Mouse (Mus musculus): ENCODE data around the gene Tmprss4. TPM values are rescaled to one million over a fixed set of nuclear protein-coding genes. Genes with fewer than 3 reads are reported as not detected.

Gene Tmprss4
- polyA plus RNA-seq, 2 experiments, result 2.3 to 5.0 TPM

- no peak overlapping the region for H3K27ac ChIP-seq (replicated peaks; ENCODE audit: low read depth, low read length)
- no peak overlapping the region for H3K9ac ChIP-seq (ENCODE audit: low read depth, low read length, severe bottlenecking)
- H3K36me3 ChIP-seq (ENCODE audit: control insufficient read depth, insufficient read depth, low read length), result no peaks in the 10 kb centered on the region
- ATAC-seq (ENCODE audit: low FRiP score, low read depth) (no peak), DNase-seq (ENCODE audit: low spot score) (no peak)
- H3K4me1 ChIP-seq (ENCODE audit: control insufficient read depth, insufficient read depth, low read length), result no peaks in the 10 kb centered on the region
- no peak for TF ChIP-seq POLR2A (IDR thresholded peaks at IDR 0.05; ENCODE audit: borderline replicate concordance, extremely low read depth, insufficient read depth, insufficient read length)
- no peak overlapping the region for H3K4me2 ChIP-seq (replicated peaks; ENCODE audit: low read depth, low read length, severe bottlenecking)
- no peaks in the 10 kb centered on the region for H3K9me3 ChIP-seq (ENCODE audit: control insufficient read depth, low read length)
- H3K27me3 ChIP-seq (ENCODE audit: control insufficient read depth, insufficient read depth, low read length), result no peaks in the 10 kb centered on the region
- no peak overlapping the region for H3K4me3 ChIP-seq (replicated peaks; ENCODE audit: low read length)
- WGBS, result 50% methylated on average over 1 of the region's 1 CpGs
Observed at GRCm38 (mm10) chr9:45150933-45151332, 53.0 kb downstream of the Tmprss4 start.

GRCm38 (mm10) chr9:45146267-45146597, 57.7 kb downstream of the Tmprss4 start:
- 0% methylated on average over 5 of the region's 5 CpGs for WGBS
- Histone ChIP-seq H3K36me3 (ENCODE audit: control insufficient read depth, insufficient read depth, low read length) (no peaks in the 10 kb centered on the region), H3K27me3 (ENCODE audit: control insufficient read depth, insufficient read depth, low read length) (no peaks in the 10 kb centered on the region; the same call in 1 of the 2 replicates), H3K9me3 (ENCODE audit: control insufficient read depth, low read length) (no peaks in the 10 kb centered on the region), H3K4me2 (replicated peaks; ENCODE audit: low read depth, low read length, severe bottlenecking) (peak overlapping the region; percentile 79), H3K27ac (replicated peaks; ENCODE audit: low read depth, low read length) (no peak overlapping the region), H3K4me1 (ENCODE audit: control insufficient read depth, insufficient read depth, low read length) (peaks cover 4% of the 10 kb centered on the region; the same call in 1 of the 2 replicates), H3K4me3 (replicated peaks; ENCODE audit: low read length) (peak overlapping the region; percentile 39), H3K9ac (ENCODE audit: low read depth, low read length, severe bottlenecking) (peak overlapping the region; percentile 38)
- no peak for TF ChIP-seq POLR2A (IDR thresholded peaks at IDR 0.05; ENCODE audit: borderline replicate concordance, extremely low read depth, insufficient read depth, insufficient read length)
- DNase-seq (ENCODE audit: low spot score) (peak; percentile 63), ATAC-seq (ENCODE audit: low FRiP score, low read depth) (peak; percentile 34)

DNA sequence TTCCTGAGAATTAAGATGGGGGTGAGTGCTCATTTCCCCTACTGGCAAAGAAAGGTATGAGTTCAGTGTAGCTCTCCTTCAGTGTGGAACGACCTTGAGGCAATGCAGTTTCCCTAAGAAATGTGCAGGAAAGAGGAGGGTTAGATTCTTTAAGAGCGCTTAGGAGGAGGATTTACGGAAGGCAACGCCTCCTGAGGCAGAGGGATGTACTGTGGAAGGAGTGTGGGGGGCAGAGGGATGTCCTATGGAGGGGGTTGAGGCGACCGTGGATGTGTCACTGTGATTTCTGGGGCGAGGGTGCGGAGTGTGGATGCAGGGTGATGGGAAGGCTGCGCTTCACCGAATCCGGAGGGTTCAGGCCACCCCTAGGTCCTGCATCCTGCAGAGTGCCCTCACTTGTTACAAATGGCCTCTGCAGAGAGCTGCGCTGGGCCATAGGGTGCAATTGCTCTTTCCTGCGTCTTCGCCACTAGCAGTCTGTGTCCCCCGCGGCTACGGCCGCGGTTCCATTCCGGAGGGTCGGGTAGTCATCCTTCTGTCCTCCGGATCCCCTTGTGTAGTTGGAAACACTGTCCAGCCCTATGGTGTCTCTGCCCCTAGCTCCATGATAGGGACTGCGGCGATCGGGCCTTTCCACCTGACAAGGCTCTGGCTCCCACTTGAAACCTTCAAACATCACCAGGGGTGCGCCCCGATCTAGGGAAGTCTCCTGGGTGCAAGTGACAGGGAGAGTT, 58.2 kb downstream of the Tmprss4 start:
- Histone ChIP-seq H3K4me1 (ENCODE audit: control insufficient read depth, insufficient read depth, low read length) (peaks cover 4% of the 10 kb centered on the region; the same call in 1 of the 2 replicates), H3K27ac (replicated peaks; ENCODE audit: low read depth, low read length) (no peak overlapping the region), H3K4me2 (replicated peaks; ENCODE audit: low read depth, low read length, severe bottlenecking) (peak overlapping the region; percentile 79), H3K9me3 (ENCODE audit: control insufficient read depth, low read length) (no peaks in the 10 kb centered on the region), H3K4me3 (replicated peaks; ENCODE audit: low read length) (peak overlapping the region; percentile 39), H3K27me3 (ENCODE audit: control insufficient read depth, insufficient read depth, low read length) (no peaks in the 10 kb centered on the region; the same call in 1 of the 2 replicates), H3K36me3 (ENCODE audit: control insufficient read depth, insufficient read depth, low read length) (no peaks in the 10 kb centered on the region), H3K9ac (ENCODE audit: low read depth, low read length, severe bottlenecking) (peak overlapping the region; percentile 38)
- no peak for TF ChIP-seq POLR2A (IDR thresholded peaks at IDR 0.05; ENCODE audit: borderline replicate concordance, extremely low read depth, insufficient read depth, insufficient read length)
- peak; percentile 19; the same call in 1 of the 2 replicates for ATAC-seq (ENCODE audit: low FRiP score, low read depth)
- no peak for DNase-seq (ENCODE audit: low spot score)
- WGBS, result 4% methylated on average over 27 of the region's 27 CpGs

GRCm38 (mm10) chr9:45142686-45143085, 61.2 kb downstream of the Tmprss4 start:
- 47% methylated on average over 3 of the region's 3 CpGs for WGBS
- H3K4me3 ChIP-seq (replicated peaks; ENCODE audit: low read length), result no peak overlapping the region
- peaks cover 18% of the 10 kb centered on the region for H3K27me3 ChIP-seq (ENCODE audit: control insufficient read depth, insufficient read depth, low read length)
- H3K9me3 ChIP-seq (ENCODE audit: control insufficient read depth, low read length), result no peaks in the 10 kb centered on the region
- DNase-seq (ENCODE audit: low spot score), result no peak
- no peak overlapping the region for H3K9ac ChIP-seq (ENCODE audit: low read depth, low read length, severe bottlenecking)
- ATAC-seq (ENCODE audit: low FRiP score, low read depth), result no peak
- peaks cover 13% of the 10 kb centered on the region for H3K4me1 ChIP-seq (ENCODE audit: control insufficient read depth, insufficient read depth, low read length)
- H3K4me2 ChIP-seq (replicated peaks; ENCODE audit: low read depth, low read length, severe bottlenecking), result no peak overlapping the region
- H3K36me3 ChIP-seq (ENCODE audit: control insufficient read depth, insufficient read depth, low read length), result no peaks in the 10 kb centered on the region
- H3K27ac ChIP-seq (replicated peaks; ENCODE audit: low read depth, low read length), result no peak overlapping the region
- TF ChIP-seq POLR2A (IDR thresholded peaks at IDR 0.05; ENCODE audit: borderline replicate concordance, extremely low read depth, insufficient read depth, insufficient read length), result no peak

DNA sequence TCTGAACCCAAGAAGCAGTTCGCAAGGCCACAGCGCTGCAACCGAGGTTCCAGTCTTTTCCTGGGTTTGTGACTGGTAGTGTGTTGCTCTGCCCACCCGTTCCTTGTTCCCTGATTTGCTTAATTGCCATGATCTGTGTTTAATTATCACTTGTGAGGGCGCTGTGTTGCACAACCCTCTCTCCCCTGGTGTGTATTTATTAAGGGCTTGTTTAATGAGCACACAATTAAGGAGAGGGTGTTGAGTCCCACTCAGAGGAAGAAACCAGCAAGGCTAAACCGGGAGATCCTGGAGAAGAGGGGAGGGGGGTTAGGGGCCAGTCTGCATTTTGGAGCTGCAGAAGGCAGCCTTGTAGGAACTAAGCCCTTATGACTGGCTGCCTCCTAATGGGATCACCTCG, 62.9 kb downstream of the Tmprss4 start:
- DNase-seq (ENCODE audit: low spot score) (no peak), ATAC-seq (ENCODE audit: low FRiP score, low read depth) (no peak)
- H3K4me1 ChIP-seq (ENCODE audit: control insufficient read depth, insufficient read depth, low read length), result peaks cover 13% of the 10 kb centered on the region
- H3K27ac ChIP-seq (replicated peaks; ENCODE audit: low read depth, low read length), result no peak overlapping the region
- TF ChIP-seq POLR2A (IDR thresholded peaks at IDR 0.05; ENCODE audit: borderline replicate concordance, extremely low read depth, insufficient read depth, insufficient read length), result no peak
- H3K9ac ChIP-seq (ENCODE audit: low read depth, low read length, severe bottlenecking), result no peak overlapping the region
- H3K36me3 ChIP-seq (ENCODE audit: control insufficient read depth, insufficient read depth, low read length), result no peaks in the 10 kb centered on the region
- no peaks in the 10 kb centered on the region for H3K9me3 ChIP-seq (ENCODE audit: control insufficient read depth, low read length)
- H3K4me2 ChIP-seq (replicated peaks; ENCODE audit: low read depth, low read length, severe bottlenecking), result no peak overlapping the region
- 28% methylated on average over 7 of the region's 7 CpGs for WGBS
- peaks cover 28% of the 10 kb centered on the region for H3K27me3 ChIP-seq (ENCODE audit: control insufficient read depth, insufficient read depth, low read length)
- no peak overlapping the region for H3K4me3 ChIP-seq (replicated peaks; ENCODE audit: low read length)
